Mouse (Mus musculus) brain, adult 2 months (tissue): ENCODE measurements around the gene Efnb2.
A peak's percentile ranks its signal among the peaks of the same experiment; 100 is the strongest.

Experiments
- DNase-seq: peaks from one replicate; pipeline ENCODE4 v3.0.0; 2011; ENCODE audit warnings: low read depth, low spot score

Efnb2 gene

GRCm38 (mm10) chr8:8613844-8614243, 47.2 kb downstream of the Efnb2 start:
- DNase-seq, result no peak

GRCm38 (mm10) chr8:8611928-8612327, 49.1 kb downstream of the Efnb2 start:
- DNase-seq, result no peak

GRCm38 (mm10) chr8:8609791-8610190, 51.3 kb downstream of the Efnb2 start:
- no peak for DNase-seq

- DNase-seq, result no peak
Measured at GRCm38 (mm10) chr8:8609141-8609540, 51.9 kb downstream of the Efnb2 start.

- DNase-seq, result no peak
Measured at GRCm38 (mm10) chr8:8605621-8606020, 55.4 kb downstream of the Efnb2 start.

GRCm38 (mm10) chr8:8603875-8604274, 57.2 kb downstream of the Efnb2 start:
- no peak for DNase-seq

GRCm38 (mm10) chr8:8602616-8603461, 58.2 kb downstream of the Efnb2 start:
- DNase-seq, result peak; percentile 24

- DNase-seq, result peak; percentile 44
Measured at GRCm38 (mm10) chr8:8599931-8600330, 61.1 kb downstream of the Efnb2 start.

GRCm38 (mm10) chr8:8597434-8597833, 63.6 kb downstream of the Efnb2 start:
- no peak for DNase-seq

GRCm38 (mm10) chr8:8595831-8596611, 65.0 kb downstream of the Efnb2 start:
- no peak for DNase-seq

- DNase-seq, result no peak
Measured at GRCm38 (mm10) chr8:8593812-8594211, 67.2 kb downstream of the Efnb2 start.

GRCm38 (mm10) chr8:8593371-8593770, 67.7 kb downstream of the Efnb2 start:
- DNase-seq, result no peak

- no peak for DNase-seq
Measured at GRCm38 (mm10) chr8:8592331-8592730, 68.7 kb downstream of the Efnb2 start.

GRCm38 (mm10) chr8:8583981-8584377, 77.1 kb downstream of the Efnb2 start:
- DNase-seq, result no peak

- no peak for DNase-seq
Measured at GRCm38 (mm10) chr8:8583290-8583980, 77.6 kb downstream of the Efnb2 start.

GRCm38 (mm10) chr8:8577770-8578303, 83.2 kb downstream of the Efnb2 start:
- DNase-seq, result no peak

GRCm38 (mm10) chr8:8576833-8577232, 84.2 kb downstream of the Efnb2 start:
- no peak for DNase-seq

GRCm38 (mm10) chr8:8576286-8576685, 84.8 kb downstream of the Efnb2 start:
- no peak for DNase-seq

- DNase-seq, result peak; percentile 7
Measured at GRCm38 (mm10) chr8:8574521-8575499, 86.2 kb downstream of the Efnb2 start.

- no peak for DNase-seq
Measured at GRCm38 (mm10) chr8:8572272-8572671, 88.8 kb downstream of the Efnb2 start.
